Mouse (Mus musculus): Measurements from ENCODE around the gene Gm28635. TPM values are rescaled to one million over a fixed set of nuclear protein-coding genes. Genes with fewer than 3 reads are reported as not detected.

Gm28635 gene
- polyA plus RNA-seq, 1 experiment from 2014 or later = not detected

DNA sequence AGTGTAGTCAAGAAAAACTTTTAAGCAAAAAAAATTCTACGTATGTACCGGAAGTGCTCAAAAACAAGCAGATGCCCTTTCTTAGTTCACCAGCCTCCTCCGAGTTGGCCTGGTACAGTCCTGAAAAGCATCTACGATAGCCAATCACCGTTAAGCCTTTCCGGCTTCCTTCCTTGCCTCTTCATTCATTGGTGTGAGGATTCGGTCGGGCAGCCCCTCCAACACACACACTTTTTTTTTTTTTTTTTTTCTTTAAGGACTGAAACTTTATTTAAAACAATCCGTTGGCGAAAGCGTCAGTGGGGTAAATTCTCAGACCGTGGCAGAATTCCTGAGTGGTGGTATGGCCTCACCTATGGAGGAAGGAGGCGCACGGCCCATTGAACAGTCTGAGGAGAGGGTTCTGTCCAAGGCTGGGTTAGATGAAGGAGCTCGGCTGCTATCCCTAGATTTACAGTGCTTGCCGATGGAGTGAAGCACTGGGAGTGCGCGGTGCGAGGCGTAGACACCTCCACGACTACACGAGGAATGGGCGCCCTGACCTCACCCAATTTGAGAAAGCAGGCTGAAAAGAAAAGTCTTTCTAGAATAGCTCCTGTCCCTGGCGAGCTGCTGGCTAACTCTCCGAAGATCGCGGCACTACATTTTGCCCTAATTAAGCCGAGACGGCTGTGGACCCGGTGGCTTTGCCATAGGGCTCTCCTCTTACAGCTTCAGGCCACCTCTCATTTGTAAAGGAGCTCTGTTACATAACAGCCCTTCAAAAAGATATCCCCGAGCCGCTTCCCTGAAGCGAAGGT lies 37.9 kb upstream of the Gm28635 start:
- no peak for TF ChIP-seq CTCF (IDR thresholded peaks at IDR 0.05)
- no peaks in the 10 kb centered on the region for H3K27me3 ChIP-seq
- DNase-seq (ENCODE audit: low read depth, low spot score) (no peak), ATAC-seq (peak; percentile 98)
- in situ Hi-C loops (cut with MboI; ENCODE audit: low pct_unique_long_range_greater_than_20kb) = no loop called here
- ChIA-PET CTCF (interaction anchor here (0.9 kb wide), 1 partner anchor 43 kb away, joined by 4 read pairs; no protein-coding TSS in a partner anchor), POLR2A (interaction anchor here (0.5 to 1.6 kb wide), 2 partner anchors 11 to 38 kb away, joined by 3 to 4 read pairs; no protein-coding TSS in a partner anchor)

DNA sequence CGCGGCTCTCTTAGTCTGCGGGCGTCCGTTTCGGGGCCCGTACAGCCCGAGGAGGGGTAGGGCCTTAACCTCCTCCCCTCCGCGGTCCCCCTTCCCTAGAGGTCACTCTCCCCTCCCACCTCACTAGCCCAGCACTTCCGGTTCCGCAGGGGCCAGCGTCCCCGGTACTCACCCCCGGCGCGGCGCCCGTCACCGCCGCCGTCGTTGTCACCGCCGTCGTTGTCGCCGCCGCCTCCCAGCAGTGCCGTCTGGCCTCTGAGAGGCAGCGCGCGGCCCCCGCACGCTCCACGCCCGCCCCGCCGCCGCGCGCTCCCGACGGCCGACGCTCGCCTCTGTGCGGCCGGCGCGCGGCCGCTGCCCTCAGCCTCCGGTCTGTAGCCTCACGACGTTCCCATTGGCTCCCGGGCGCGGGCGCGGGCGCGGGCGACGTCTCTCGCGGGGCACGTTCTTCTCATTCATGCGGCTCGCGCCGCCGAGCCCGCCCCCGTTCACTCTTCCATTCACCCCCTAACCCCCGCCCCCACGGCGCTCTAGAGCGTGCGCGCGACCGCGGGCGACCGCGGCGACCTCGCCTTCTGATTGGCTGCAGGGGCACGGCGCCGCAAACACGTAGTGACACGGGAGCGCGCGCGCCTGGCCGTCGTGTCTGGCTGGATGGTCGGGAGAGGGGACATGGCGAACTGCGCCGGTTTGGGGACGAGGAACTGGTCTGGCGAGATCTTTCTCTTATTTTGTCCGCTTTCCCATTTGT lies 37.1 kb upstream of the Gm28635 start, which contains the start of gene Zdhhc5:
Gene Zdhhc5 (minus strand): TSS at position 370 of the 751 bp plus-strand sequence.
- POLR2A ChIA-PET = interaction anchor here (1.6 kb wide), 1 partner anchor 11 kb away, joined by 5 read pairs; no protein-coding TSS in a partner anchor
- in situ Hi-C loops (cut with MboI; ENCODE audit: low pct_unique_long_range_greater_than_20kb) = no loop called here
- CTCF ChIA-PET = no interaction called here
- DNase-seq (ENCODE audit: low read depth, low spot score) (peak; percentile 95), ATAC-seq (peak; percentile 82)
- H3K27me3 ChIP-seq = no peaks in the 10 kb centered on the region
- TF ChIP-seq CTCF (IDR thresholded peaks at IDR 0.05) = no peak

DNA sequence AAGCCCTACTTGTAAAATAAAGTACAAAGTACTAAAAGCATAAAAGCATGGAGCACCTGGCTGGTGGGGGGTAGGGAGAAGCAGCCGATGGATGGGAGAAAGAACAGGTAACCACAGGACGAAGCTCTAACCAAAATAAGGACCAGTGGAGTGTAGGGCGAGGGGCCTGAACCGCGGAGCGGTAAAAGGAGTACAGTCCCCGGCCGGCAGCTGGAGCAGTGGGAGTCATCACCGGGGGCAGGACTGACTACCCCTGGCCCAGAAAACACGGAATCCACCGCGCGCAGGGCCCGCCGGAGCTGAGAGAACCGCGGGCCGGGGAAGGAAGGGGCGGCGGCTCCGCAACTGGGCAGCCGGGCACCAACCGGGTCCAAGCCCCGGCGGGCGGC lies 36.6 kb upstream of the Gm28635 start:
- ChIA-PET CTCF (interaction anchor here (0.8 kb wide), 1 partner anchor 19 kb away, joined by 3 read pairs; no protein-coding TSS in a partner anchor), POLR2A (interaction anchor here (1.6 kb wide), 1 partner anchor 10 kb away, joined by 5 read pairs; no protein-coding TSS in a partner anchor)
- ATAC-seq = no peak
- DNase-seq (ENCODE audit: low read depth, low spot score) = no peak
- TF ChIP-seq CTCF (IDR thresholded peaks at IDR 0.05) = no peak
- in situ Hi-C loops (cut with MboI; ENCODE audit: low pct_unique_long_range_greater_than_20kb) = no loop called here
- H3K27me3 ChIP-seq = no peaks in the 10 kb centered on the region

DNA sequence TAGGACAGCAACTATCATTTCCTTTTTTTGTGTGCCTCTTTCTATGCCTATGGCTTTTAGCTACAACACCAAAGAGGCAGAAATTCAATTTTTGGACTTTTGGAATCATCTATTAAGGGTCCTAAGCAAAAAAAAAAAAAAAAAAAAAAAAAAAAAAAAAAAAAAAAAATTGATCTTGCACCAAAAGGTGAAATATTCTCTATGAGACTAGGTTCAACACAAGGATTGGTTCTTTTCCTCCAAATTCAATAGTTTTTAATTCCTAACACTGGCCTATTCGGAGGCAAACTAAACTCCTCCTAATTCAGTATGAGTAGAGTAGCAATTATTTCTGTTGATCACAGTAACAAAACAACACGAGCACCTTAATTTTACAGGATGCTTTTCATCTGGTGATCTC lies 34.1 kb upstream of the Gm28635 start:
- ATAC-seq (no peak), DNase-seq (ENCODE audit: low read depth, low spot score) (no peak)
- POLR2A ChIA-PET = interaction anchor here (0.7 kb wide), 3 partner anchors 79 to 99 kb away, joined by 4 to 8 read pairs (median 4); no protein-coding TSS in a partner anchor
- CTCF ChIA-PET = interaction anchor here (1.4 kb wide), 1 partner anchor 11 kb away, joined by 4 read pairs; no protein-coding TSS in a partner anchor
- in situ Hi-C loops (cut with MboI; ENCODE audit: low pct_unique_long_range_greater_than_20kb) = no loop called here
- no peak for TF ChIP-seq CTCF (IDR thresholded peaks at IDR 0.05)
- H3K27me3 ChIP-seq = no peaks in the 10 kb centered on the region

- DNase-seq (ENCODE audit: low read depth, low spot score) (no peak), ATAC-seq (no peak)
- in situ Hi-C loops (cut with MboI; ENCODE audit: low pct_unique_long_range_greater_than_20kb) = no loop called here
- TF ChIP-seq CTCF (IDR thresholded peaks at IDR 0.05) = no peak
- H3K27me3 ChIP-seq = no peaks in the 10 kb centered on the region
- ChIA-PET POLR2A (no interaction called here), CTCF (interaction anchor here (2.3 kb wide), 1 partner anchor 11 kb away, joined by 10 read pairs; no protein-coding TSS in a partner anchor)
Measured at GRCm38 (mm10) chr2:84707523-84707922, 29.7 kb upstream of the Gm28635 start.

DNA sequence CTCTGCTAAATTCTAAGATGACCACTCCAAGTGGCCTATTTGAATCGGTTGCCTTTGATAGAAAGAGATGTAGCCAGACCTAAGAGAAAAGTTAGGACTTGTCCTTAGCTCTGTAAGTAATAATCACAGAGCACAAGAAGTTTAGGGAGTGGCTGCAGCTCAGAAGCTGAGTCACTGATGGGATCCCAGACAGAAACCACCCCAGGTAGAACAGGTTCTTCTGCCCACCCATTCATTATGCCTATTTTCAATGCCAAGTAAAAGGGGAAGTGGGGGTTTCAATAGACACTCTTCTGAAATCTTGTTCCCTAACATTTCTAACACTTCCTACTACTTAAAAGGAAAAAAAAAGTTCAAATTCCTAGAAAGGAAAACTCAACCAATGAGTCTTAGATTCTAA lies 27.5 kb upstream of the Gm28635 start:
- no peak for TF ChIP-seq CTCF (IDR thresholded peaks at IDR 0.05)
- no peak for DNase-seq (ENCODE audit: low read depth, low spot score)
- ChIA-PET POLR2A (interaction anchor here (1.2 to 1.7 kb wide), 2 partner anchors 9 to 10 kb away, joined by 4 to 5 read pairs; no protein-coding TSS in a partner anchor), CTCF (interaction anchor here (2.3 kb wide), 1 partner anchor 10 kb away, joined by 7 read pairs; no protein-coding TSS in a partner anchor)
- ATAC-seq = no peak
- no peaks in the 10 kb centered on the region for H3K27me3 ChIP-seq
- in situ Hi-C loops (cut with MboI; ENCODE audit: low pct_unique_long_range_greater_than_20kb) = no loop called here

DNA sequence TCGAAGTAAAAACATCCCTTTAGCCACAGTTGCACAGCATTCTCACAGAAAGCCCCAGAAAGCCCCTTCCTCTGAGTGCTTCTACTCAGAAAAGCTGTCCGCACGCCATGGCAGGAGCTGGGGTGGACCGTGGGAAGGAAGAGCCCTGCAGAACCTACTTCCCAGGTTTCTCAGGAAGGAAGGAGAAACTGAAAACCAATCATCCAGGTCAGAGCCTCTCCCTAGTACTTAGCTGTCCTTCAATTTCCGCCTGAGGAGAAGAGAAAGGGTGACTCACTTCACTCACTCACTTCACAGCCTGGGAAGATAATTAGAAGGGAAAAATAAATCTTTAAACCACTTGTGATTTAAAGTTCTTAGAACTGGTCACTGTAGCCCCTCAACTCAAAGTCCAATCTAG lies 26.5 kb upstream of the Gm28635 start:
- TF ChIP-seq CTCF (IDR thresholded peaks at IDR 0.05) = no peak
- CTCF ChIA-PET = interaction anchor here (2.3 kb wide), 1 partner anchor 9 kb away, joined by 7 read pairs; no protein-coding TSS in a partner anchor
- H3K27me3 ChIP-seq = no peaks in the 10 kb centered on the region
- POLR2A ChIA-PET = interaction anchor here (0.6 to 1.7 kb wide), 2 partner anchors 10 to 94 kb away, joined by 3 to 5 read pairs; partner anchors contain the start of gene Ube2l6
- ATAC-seq (peak; percentile 78), DNase-seq (ENCODE audit: low read depth, low spot score) (no peak)
- in situ Hi-C loops (cut with MboI; ENCODE audit: low pct_unique_long_range_greater_than_20kb) = no loop called here

GRCm38 (mm10) chr2:84703497-84703896 lies 25.7 kb upstream of the Gm28635 start:
- CTCF ChIA-PET = interaction anchor here (2.3 kb wide), 1 partner anchor 8 kb away, joined by 7 read pairs; no protein-coding TSS in a partner anchor
- TF ChIP-seq CTCF (IDR thresholded peaks at IDR 0.05) = no peak
- POLR2A ChIA-PET = interaction anchor here (1.7 kb wide), 1 partner anchor 11 kb away, joined by 5 read pairs; no protein-coding TSS in a partner anchor
- in situ Hi-C loops (cut with MboI; ENCODE audit: low pct_unique_long_range_greater_than_20kb) = no loop called here
- no peaks in the 10 kb centered on the region for H3K27me3 ChIP-seq
- DNase-seq (ENCODE audit: low read depth, low spot score) (no peak), ATAC-seq (no peak)

DNA sequence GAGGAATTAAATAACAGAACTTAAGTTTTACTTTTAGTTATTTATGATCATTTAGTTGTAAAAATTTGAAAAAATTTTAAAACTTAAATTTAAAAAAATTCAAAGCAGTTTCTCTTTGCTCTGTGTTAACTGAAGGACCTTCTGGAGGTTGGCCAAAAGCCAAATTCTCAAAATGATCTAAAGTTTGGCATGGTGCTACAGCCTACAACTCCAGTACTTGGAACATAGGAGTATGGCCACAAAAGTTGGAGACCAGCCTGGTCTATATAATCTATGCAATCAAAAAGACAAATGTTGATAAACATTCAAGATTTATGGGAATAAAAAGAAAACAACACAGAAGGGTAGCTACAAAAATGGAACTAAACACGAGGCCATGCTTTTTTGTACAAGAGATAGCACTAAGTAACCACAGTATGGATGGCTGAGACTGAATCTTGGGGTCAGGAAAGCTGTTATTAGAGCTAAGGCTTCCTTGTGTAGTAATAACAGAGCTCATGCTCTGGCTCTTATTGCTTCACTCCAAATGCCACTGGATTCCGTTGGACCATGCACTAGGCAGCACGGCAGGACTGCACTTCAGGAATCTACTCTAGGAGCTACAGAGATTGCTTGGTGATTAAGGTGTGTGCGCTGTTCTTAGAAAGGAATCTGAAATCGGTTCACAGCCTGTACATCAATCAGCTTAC lies 17.3 kb upstream of the Gm28635 start:
- ATAC-seq (peak; percentile 62), DNase-seq (ENCODE audit: low read depth, low spot score) (no peak)
- no peaks in the 10 kb centered on the region for H3K27me3 ChIP-seq
- in situ Hi-C loops (cut with MboI; ENCODE audit: low pct_unique_long_range_greater_than_20kb) = no loop called here
- ChIA-PET CTCF (interaction anchor here (0.8 to 2.0 kb wide), 7 partner anchors 9 to 64 kb away, joined by 3 to 10 read pairs (median 4); no protein-coding TSS in a partner anchor), POLR2A (interaction anchor here (1.0 kb wide), 1 partner anchor 10 kb away, joined by 4 read pairs; no protein-coding TSS in a partner anchor)
- TF ChIP-seq CTCF (IDR thresholded peaks at IDR 0.05) = no peak
